Mouse (Mus musculus): ENCODE data around the gene Olfr153. TPM values are rescaled to one million over a fixed set of nuclear protein-coding genes. Genes with fewer than 3 reads are reported as not detected.
A peak's percentile ranks its signal among the peaks of the same experiment; 100 is the strongest.
"Not testable (repeated sequence)": the region's sequence is repeated elsewhere in the genome, so short reads cannot be mapped to it uniquely, and the experiment has no call there.

The Olfr153 gene
- polyA plus RNA-seq, 1 experiment = not detected

DNA sequence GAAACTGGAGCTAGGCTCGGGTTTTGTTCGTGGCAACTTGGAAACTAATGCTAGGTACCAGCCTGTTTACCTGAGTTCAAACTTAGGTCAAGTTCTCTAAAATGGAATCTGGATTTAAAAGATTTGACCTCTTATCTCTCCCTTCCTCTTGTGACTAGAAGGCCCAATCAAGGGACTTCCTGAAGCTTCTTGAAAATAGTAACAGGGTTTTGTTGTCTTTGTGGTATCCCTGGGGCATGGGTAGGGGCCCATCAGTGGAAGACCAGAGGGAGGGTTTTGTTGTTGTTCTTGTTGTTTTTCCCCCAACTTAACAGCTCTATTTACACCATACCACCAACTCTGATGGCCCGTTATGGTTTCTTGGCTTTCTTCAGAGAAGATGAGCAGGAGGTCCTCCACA is 15.0 kb upstream of the Olfr153 start:
- peak overlapping the region; percentile 81 for H3K27ac ChIP-seq (ENCODE audit: insufficient read depth, low read length)
- no peak for TF ChIP-seq EP300 (IDR thresholded peaks at IDR 0.05; ENCODE audit: insufficient read depth, low read depth, low read length)
- no peak for TF ChIP-seq CTCF (IDR thresholded peaks at IDR 0.05; ENCODE audit: low read depth, low read length)
- TF ChIP-seq POLR2A (IDR thresholded peaks at IDR 0.05; ENCODE audit: insufficient read depth, low read length) = no peak
- H3K4me1 ChIP-seq (ENCODE audit: control insufficient read depth, insufficient read depth, low read length) = no peaks in the 10 kb centered on the region
- no peaks in the 10 kb centered on the region for H3K36me3 ChIP-seq (ENCODE audit: control insufficient read depth, insufficient read depth, low read length, poor library complexity, severe bottlenecking)
- H3K9me3 ChIP-seq (replicated peaks; ENCODE audit: control insufficient read depth, insufficient read depth, low read length, poor library complexity, severe bottlenecking) = no peaks in the 10 kb centered on the region
- no peak overlapping the region for H3K9ac ChIP-seq (ENCODE audit: low read depth, poor library complexity, severe bottlenecking)
- H3K4me3 ChIP-seq (ENCODE audit: low read depth, low read length) = no peak overlapping the region
- no peaks in the 10 kb centered on the region for H3K27me3 ChIP-seq (ENCODE audit: control insufficient read depth, insufficient read depth, low read length, poor library complexity, severe bottlenecking)

DNA sequence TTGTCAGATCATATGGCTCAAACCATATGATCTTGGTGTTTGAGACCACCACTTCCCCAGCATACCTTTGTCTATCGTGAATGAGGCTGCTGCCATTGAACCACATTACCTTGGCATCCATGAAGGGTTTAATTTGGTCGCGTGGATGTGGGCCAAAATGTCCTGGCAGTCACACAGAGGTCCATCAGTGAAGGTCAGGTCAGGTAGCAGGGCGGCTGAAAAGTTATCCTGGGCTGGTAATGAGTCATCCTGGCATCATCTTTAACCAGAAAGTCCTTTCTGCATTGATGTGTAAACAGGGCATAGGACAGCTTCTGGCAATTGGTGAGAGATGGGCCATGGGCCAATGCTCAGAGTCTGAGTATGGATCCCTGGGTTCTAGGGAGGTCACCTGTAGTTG is 10.9 kb upstream of the Olfr153 start:
- Histone ChIP-seq H3K36me3 (ENCODE audit: control insufficient read depth, insufficient read depth, low read length, poor library complexity, severe bottlenecking) (no peaks in the 10 kb centered on the region), H3K4me3 (ENCODE audit: low read depth, low read length) (no peak overlapping the region)
- TF ChIP-seq POLR2A (IDR thresholded peaks at IDR 0.05; ENCODE audit: insufficient read depth, low read length) (no peak), EP300 (IDR thresholded peaks at IDR 0.05; ENCODE audit: insufficient read depth, low read depth, low read length) (no peak), CTCF (IDR thresholded peaks at IDR 0.05; ENCODE audit: low read depth, low read length) (no peak)

DNA sequence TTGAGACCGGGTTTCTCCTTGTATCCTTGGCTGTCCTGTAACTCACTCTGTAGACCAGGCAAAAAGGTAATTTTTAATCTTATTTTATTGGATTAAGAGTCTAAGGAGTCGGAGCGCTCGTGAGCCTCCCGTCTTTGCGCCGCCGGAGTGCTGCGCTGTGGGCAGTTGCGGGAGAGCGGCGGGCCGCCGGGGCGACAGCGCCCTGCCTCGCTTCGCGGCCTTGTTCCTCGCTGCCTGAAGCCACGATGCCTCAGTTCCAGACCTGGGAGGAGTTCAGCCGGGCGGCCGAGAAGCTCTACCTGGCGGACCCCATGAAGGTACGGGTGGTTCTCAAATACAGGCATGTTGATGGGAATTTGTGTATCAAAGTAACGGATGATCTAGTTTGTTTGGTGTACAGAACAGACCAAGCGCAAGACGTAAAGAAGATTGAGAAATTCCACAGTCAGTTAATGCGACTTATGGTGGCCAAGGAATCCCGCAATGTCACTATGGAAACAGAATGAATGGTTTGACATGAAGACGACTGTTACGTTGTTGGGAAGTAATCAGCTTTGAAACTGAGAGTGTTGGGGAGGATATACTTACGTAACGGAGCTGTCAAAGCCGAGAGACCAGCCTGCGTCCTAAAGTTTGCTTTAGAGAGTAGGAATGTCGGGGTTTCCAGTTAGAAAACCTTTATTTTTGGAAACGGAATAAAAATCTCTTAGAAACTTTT is 5.5 kb upstream of the Olfr153 start:
- H3K9ac ChIP-seq (ENCODE audit: low read depth, poor library complexity, severe bottlenecking) = peak overlapping the region; percentile 77; the same call in 1 of the 2 replicates
- not testable (repeated sequence) for H3K27me3 ChIP-seq (ENCODE audit: control insufficient read depth, insufficient read depth, low read length, poor library complexity, severe bottlenecking); H3K9me3 ChIP-seq (replicated peaks; ENCODE audit: control insufficient read depth, insufficient read depth, low read length, poor library complexity, severe bottlenecking); H3K4me1 ChIP-seq (ENCODE audit: control insufficient read depth, insufficient read depth, low read length); H3K4me3 ChIP-seq (ENCODE audit: low read depth, low read length); H3K36me3 ChIP-seq (ENCODE audit: control insufficient read depth, insufficient read depth, low read length, poor library complexity, severe bottlenecking); H3K27ac ChIP-seq (ENCODE audit: insufficient read depth, low read length)

More for the DNA sequence above, 10.9 kb upstream of the Olfr153 start:
- Histone ChIP-seq H3K4me1 (ENCODE audit: control insufficient read depth, insufficient read depth, low read length) (no peaks in the 10 kb centered on the region), H3K27ac (ENCODE audit: insufficient read depth, low read length) (no peak overlapping the region), H3K9me3 (replicated peaks; ENCODE audit: control insufficient read depth, insufficient read depth, low read length, poor library complexity, severe bottlenecking) (no peaks in the 10 kb centered on the region; the same call in 1 of the 2 replicates), H3K27me3 (ENCODE audit: control insufficient read depth, insufficient read depth, low read length, poor library complexity, severe bottlenecking) (no peaks in the 10 kb centered on the region), H3K9ac (ENCODE audit: low read depth, poor library complexity, severe bottlenecking) (no peak overlapping the region)

DNA sequence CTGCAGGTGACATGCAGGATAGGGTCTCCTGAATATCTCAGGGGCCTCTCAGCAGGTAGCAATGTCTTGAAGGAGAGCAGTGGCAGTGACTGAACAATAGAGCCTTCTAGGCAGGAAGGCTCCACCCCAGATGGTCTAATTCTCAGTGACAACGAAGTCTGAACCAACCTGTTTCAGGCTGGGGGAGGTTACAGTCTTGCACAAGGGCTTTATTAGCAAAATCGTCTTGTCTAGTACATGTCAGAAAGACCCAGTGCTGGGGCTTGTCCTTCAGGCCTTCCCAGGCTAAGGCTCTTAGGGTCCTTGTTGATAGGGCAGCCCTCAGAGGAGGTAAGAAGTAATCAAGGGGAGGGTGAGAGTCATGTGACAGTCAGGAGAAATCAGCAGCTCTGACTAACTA is 3.2 kb downstream of the Olfr153 start:
- Histone ChIP-seq H3K9ac (ENCODE audit: low read depth, poor library complexity, severe bottlenecking) (no peak overlapping the region), H3K36me3 (ENCODE audit: control insufficient read depth, insufficient read depth, low read length, poor library complexity, severe bottlenecking) (no peaks in the 10 kb centered on the region), H3K27ac (ENCODE audit: insufficient read depth, low read length) (peak overlapping the region; percentile 72), H3K27me3 (ENCODE audit: control insufficient read depth, insufficient read depth, low read length, poor library complexity, severe bottlenecking) (no peaks in the 10 kb centered on the region), H3K4me3 (ENCODE audit: low read depth, low read length) (no peak overlapping the region), H3K4me1 (ENCODE audit: control insufficient read depth, insufficient read depth, low read length) (peaks cover 3% of the 10 kb centered on the region), H3K9me3 (replicated peaks; ENCODE audit: control insufficient read depth, insufficient read depth, low read length, poor library complexity, severe bottlenecking) (no peaks in the 10 kb centered on the region)
- TF ChIP-seq POLR2A (IDR thresholded peaks at IDR 0.05; ENCODE audit: insufficient read depth, low read length) (no peak), CTCF (IDR thresholded peaks at IDR 0.05; ENCODE audit: low read depth, low read length) (no peak), EP300 (IDR thresholded peaks at IDR 0.05; ENCODE audit: insufficient read depth, low read depth, low read length) (no peak)

DNA sequence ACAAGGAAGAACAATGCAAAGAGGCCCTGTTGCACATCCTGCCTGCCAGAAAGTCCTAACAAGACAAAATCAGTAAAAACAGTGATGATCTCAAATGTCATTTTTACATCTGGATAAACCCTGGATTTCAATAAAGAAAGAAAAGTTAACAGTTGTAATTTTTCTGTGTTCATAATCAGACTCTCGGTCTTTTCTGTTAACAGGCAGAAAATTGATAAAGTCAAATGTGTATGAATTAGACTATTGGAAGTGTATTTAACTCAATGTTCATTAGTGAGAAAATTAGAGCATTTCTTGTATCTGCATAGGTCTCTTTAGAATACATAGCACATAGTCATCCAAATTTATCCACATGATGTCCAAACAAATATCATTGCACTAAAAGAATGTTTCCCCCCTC is 13.8 kb downstream of the Olfr153 start, which contains the start of gene Olfr1128:
Olfr1128 (minus strand) TSS at position 101 of the 400 bp plus-strand sequence.
- H3K4me3 ChIP-seq (ENCODE audit: low read depth, low read length) = no peak within 1 kb of the TSS
- no peaks in the 10 kb centered on the region for H3K4me1 ChIP-seq (ENCODE audit: control insufficient read depth, insufficient read depth, low read length)
- no peaks in the 10 kb centered on the region for H3K36me3 ChIP-seq (ENCODE audit: control insufficient read depth, insufficient read depth, low read length, poor library complexity, severe bottlenecking)
- TF ChIP-seq POLR2A (IDR thresholded peaks at IDR 0.05; ENCODE audit: insufficient read depth, low read length) (no peak), EP300 (IDR thresholded peaks at IDR 0.05; ENCODE audit: insufficient read depth, low read depth, low read length) (no peak), CTCF (IDR thresholded peaks at IDR 0.05; ENCODE audit: low read depth, low read length) (no peak)
- H3K27me3 ChIP-seq (ENCODE audit: control insufficient read depth, insufficient read depth, low read length, poor library complexity, severe bottlenecking) = no peaks in the 10 kb centered on the region
- H3K27ac ChIP-seq (ENCODE audit: insufficient read depth, low read length) = no peak within 1 kb of the TSS
- H3K9me3 ChIP-seq (replicated peaks; ENCODE audit: control insufficient read depth, insufficient read depth, low read length, poor library complexity, severe bottlenecking) = no peaks in the 10 kb centered on the region
- H3K9ac ChIP-seq (ENCODE audit: low read depth, poor library complexity, severe bottlenecking) = no peak within 1 kb of the TSS

DNA sequence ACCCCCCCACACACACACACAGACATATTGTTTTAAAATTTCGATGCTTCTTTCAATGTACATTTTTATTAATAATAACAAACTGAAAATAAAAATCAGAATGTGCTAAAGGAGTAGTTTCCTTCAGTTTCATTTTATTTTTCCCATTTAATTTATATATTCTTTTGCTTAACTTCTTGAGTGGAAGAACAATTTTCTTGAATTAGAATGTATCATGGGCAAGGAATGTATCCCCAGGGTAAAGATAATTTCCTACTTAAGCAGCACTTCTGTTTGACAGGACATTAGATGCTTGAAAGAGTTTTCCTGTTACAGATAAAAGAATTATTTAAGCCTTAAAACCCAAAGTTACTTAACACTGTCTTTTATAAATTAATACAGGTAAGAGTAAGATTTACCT is 42.0 kb downstream of the Olfr153 start, which contains the start of gene Olfr1129:
Olfr1129 (plus strand) TSS at position 301 of the 400 bp plus-strand sequence.
- not testable (repeated sequence) for H3K4me1 ChIP-seq (ENCODE audit: control insufficient read depth, insufficient read depth, low read length); H3K4me3 ChIP-seq (ENCODE audit: low read depth, low read length); H3K27me3 ChIP-seq (ENCODE audit: control insufficient read depth, insufficient read depth, low read length, poor library complexity, severe bottlenecking); H3K9me3 ChIP-seq (replicated peaks; ENCODE audit: control insufficient read depth, insufficient read depth, low read length, poor library complexity, severe bottlenecking); H3K36me3 ChIP-seq (ENCODE audit: control insufficient read depth, insufficient read depth, low read length, poor library complexity, severe bottlenecking); H3K9ac ChIP-seq (ENCODE audit: low read depth, poor library complexity, severe bottlenecking); H3K27ac ChIP-seq (ENCODE audit: insufficient read depth, low read length)

Other genes starting within 250 kb of the Olfr153 start
- not detected in 2 replicates for gene Olfr1118, start 224.2 kb upstream of the Olfr153 start, polyA plus RNA-seq (2011; ENCODE audit: insufficient read depth, insufficient read length, low read depth, missing spikeins)
- gene Olfr1120, start 177.0 kb upstream of the Olfr153 start, polyA plus RNA-seq (2011; ENCODE audit: insufficient read depth, insufficient read length, low read depth, missing spikeins) = not detected in 2 replicates
- not detected in 2 replicates for gene Olfr1121, start 161.9 kb upstream of the Olfr153 start, polyA plus RNA-seq (2011; ENCODE audit: insufficient read depth, insufficient read length, low read depth, missing spikeins)
- gene Olfr1122, start 145.9 kb upstream of the Olfr153 start, polyA plus RNA-seq (2011; ENCODE audit: insufficient read depth, insufficient read length, low read depth, missing spikeins) = not detected in 2 replicates
- not detected in 2 replicates for gene Olfr1123, start 115.2 kb upstream of the Olfr153 start, polyA plus RNA-seq (2011; ENCODE audit: insufficient read depth, insufficient read length, low read depth, missing spikeins)
- not detected in 2 replicates for gene Olfr1124, start 101.5 kb upstream of the Olfr153 start, polyA plus RNA-seq (2011; ENCODE audit: insufficient read depth, insufficient read length, low read depth, missing spikeins)
- gene Olfr1126, start 77.8 kb upstream of the Olfr153 start, polyA plus RNA-seq (2011; ENCODE audit: insufficient read depth, insufficient read length, low read depth, missing spikeins) = not detected in 2 replicates
- not detected in 2 replicates for gene Pramel7, start 34.7 kb upstream of the Olfr153 start, polyA plus RNA-seq (2011; ENCODE audit: insufficient read depth, insufficient read length, low read depth, missing spikeins)
- gene Pramel6, start 25.2 kb upstream of the Olfr153 start, polyA plus RNA-seq (2011; ENCODE audit: insufficient read depth, insufficient read length, low read depth, missing spikeins) = 0.76 and 1.4 TPM in 2 replicates
- not detected in 2 replicates for gene Olfr1128, start 13.7 kb downstream of the Olfr153 start, polyA plus RNA-seq (2011; ENCODE audit: insufficient read depth, insufficient read length, low read depth, missing spikeins)
- gene Olfr1129, start 42.1 kb downstream of the Olfr153 start, polyA plus RNA-seq (2011; ENCODE audit: insufficient read depth, insufficient read length, low read depth, missing spikeins) = not detected in 2 replicates
- gene Olfr1130, start 74.4 kb downstream of the Olfr153 start, polyA plus RNA-seq (2011; ENCODE audit: insufficient read depth, insufficient read length, low read depth, missing spikeins) = not detected in 2 replicates
- gene Olfr1131, start 95.3 kb downstream of the Olfr153 start, polyA plus RNA-seq (2011; ENCODE audit: insufficient read depth, insufficient read length, low read depth, missing spikeins) = not detected in 2 replicates
- gene Olfr1132, start 105.7 kb downstream of the Olfr153 start, polyA plus RNA-seq (2011; ENCODE audit: insufficient read depth, insufficient read length, low read depth, missing spikeins) = not detected in 2 replicates
- gene Olfr1133, start 115.6 kb downstream of the Olfr153 start, polyA plus RNA-seq (2011; ENCODE audit: insufficient read depth, insufficient read length, low read depth, missing spikeins) = not detected in 2 replicates
- not detected in 2 replicates for gene Olfr1134, start 126.7 kb downstream of the Olfr153 start, polyA plus RNA-seq (2011; ENCODE audit: insufficient read depth, insufficient read length, low read depth, missing spikeins)
- not detected in 2 replicates for gene Olfr1135, start 141.9 kb downstream of the Olfr153 start, polyA plus RNA-seq (2011; ENCODE audit: insufficient read depth, insufficient read length, low read depth, missing spikeins)
- not detected in 2 replicates for gene Olfr1136, start 162.2 kb downstream of the Olfr153 start, polyA plus RNA-seq (2011; ENCODE audit: insufficient read depth, insufficient read length, low read depth, missing spikeins)
- not detected in 2 replicates for gene Olfr1137, start 181.4 kb downstream of the Olfr153 start, polyA plus RNA-seq (2011; ENCODE audit: insufficient read depth, insufficient read length, low read depth, missing spikeins)
- not detected in 2 replicates for gene Olfr1138, start 208.2 kb downstream of the Olfr153 start, polyA plus RNA-seq (2011; ENCODE audit: insufficient read depth, insufficient read length, low read depth, missing spikeins)
- not detected in 2 replicates for gene Olfr1140, start 212.0 kb downstream of the Olfr153 start, polyA plus RNA-seq (2011; ENCODE audit: insufficient read depth, insufficient read length, low read depth, missing spikeins)
- not detected in 2 replicates for gene Olfr1141, start 222.2 kb downstream of the Olfr153 start, polyA plus RNA-seq (2011; ENCODE audit: insufficient read depth, insufficient read length, low read depth, missing spikeins)
- gene Olfr152, start 247.7 kb downstream of the Olfr153 start, polyA plus RNA-seq (2011; ENCODE audit: insufficient read depth, insufficient read length, low read depth, missing spikeins) = not detected in 2 replicates